24 mouse cellular contexts compared by ENCODE assay signal in genomic region chr14:30913404-30913803, GRCm38 (mm10). TPM values are rescaled to one million over a fixed set of nuclear protein-coding genes. Genes with fewer than 3 reads are reported as not detected.
DNase-seq lines count a peak whose midpoint lies in the region; ATAC-seq and TF ChIP-seq lines count a peak whose summit lies in the region.
"Had no signal": no experiment of that assay in that cellular context is flagged by ENCODE, and none has a peak within 500 bp of the region (broad histone marks: within the 10 kb centered on the region; RNA-seq: fewer than 3 reads in every experiment).

No protein-coding gene starts in this region.

- peak; percentile 21 for DNase-seq in forebrain, embryonic 14.5 days (ENCODE audit: low spot score)
- DNase-seq in liver, adult 2 months (ENCODE audit: extremely low read depth, low read depth, low spot score): no peak
- DNase-seq in liver, embryonic 11.5 days (ENCODE audit: low spot score): no peak
- no peak for DNase-seq in Patski (ENCODE audit: low read depth, low spot score)
- DNase-seq in kidney, postnatal 14 days: peak; percentile 69
- DNase-seq in hindbrain, embryonic 10.5 days (ENCODE audit: low spot score): no peak
- DNase-seq: B cell, adult 2 months; cerebellum, adult 11-12 months; liver, embryonic 13.5 days; spleen, adult 18-20 months had no signal

- no peak overlapping the region for H3K9ac ChIP-seq in forebrain, embryonic 14.5 days (ENCODE audit: low read length)
- no peak overlapping the region for H3K9ac ChIP-seq in forebrain, embryonic 16.5 days (replicated peaks; ENCODE audit: low read depth, low read length)
- H3K9ac ChIP-seq in liver, adult 2 months (ENCODE audit: low read depth, low read length): no peak overlapping the region
- no peak overlapping the region for H3K9ac ChIP-seq in liver, embryonic 11.5 days (ENCODE audit: low read depth, low read length)
- H3K9ac ChIP-seq: forebrain, embryonic 13.5 days; heart, embryonic 13.5 days; liver, embryonic 13.5 days; midbrain, embryonic 13.5 days had no signal

- ATAC-seq in forebrain, embryonic 14.5 days: no peak
- ATAC-seq in forebrain, embryonic 16.5 days: no peak
- no peak for ATAC-seq in liver, embryonic 11.5 days (replicated peaks; ENCODE audit: low FRiP score)
- peak; percentile 3 for ATAC-seq in Patski
- no peak for ATAC-seq in megakaryocyte, adult 5-6 weeks (ENCODE audit: poor library complexity, severe bottlenecking)
- ATAC-seq: forebrain, embryonic 13.5 days; hindbrain, postnatal 0 days; midbrain, embryonic 13.5 days had no signal

- TF ChIP-seq POLR2A in liver, adult 2 months (IDR thresholded peaks at IDR 0.05; ENCODE audit: extremely low read depth, insufficient read depth, low read length): no peak

- CTCF ChIA-PET in Patski (lab: Charles Lee): interaction anchor here (1.2 to 2.6 kb wide), 2 partner anchors 31 to 46 kb away, joined by 5 to 10 read pairs; no protein-coding TSS in a partner anchor

- WGBS in forebrain, embryonic 14.5 days: 75% methylated on average over 5 of the region's 5 CpGs
- 71% methylated on average over 5 of the region's 5 CpGs for WGBS in forebrain, embryonic 16.5 days
- WGBS in liver, adult 2 months: 57% methylated on average over 5 of the region's 5 CpGs
- 82% methylated on average over 5 of the region's 5 CpGs for WGBS in liver, embryonic 11.5 days
- WGBS in hindbrain, embryonic 10.5 days: 91% methylated on average over 5 of the region's 5 CpGs

- H3K27ac ChIP-seq in forebrain, embryonic 14.5 days (ENCODE audit: low read depth, low read length): no peak overlapping the region
- H3K27ac ChIP-seq in forebrain, embryonic 16.5 days (ENCODE audit: low read length): no peak overlapping the region
- peak overlapping the region; percentile 1; the same call in 1 of the 2 replicates for H3K27ac ChIP-seq in liver, adult 2 months (replicated peaks; ENCODE audit: insufficient read depth, low read depth, low read length)
- no peak overlapping the region for H3K27ac ChIP-seq in liver, embryonic 11.5 days (ENCODE audit: low read depth, low read length)
- no peak overlapping the region for H3K27ac ChIP-seq in hindbrain, embryonic 10.5 days
- H3K27ac ChIP-seq: embryonic facial prominence, embryonic 10.5 days; forebrain, embryonic 13.5 days; heart, embryonic 13.5 days; hindbrain, postnatal 0 days; kidney, postnatal 0 days; limb, embryonic 10.5 days; liver, embryonic 13.5 days; midbrain, embryonic 13.5 days had no signal

- TF ChIP-seq CTCF in liver, adult 2 months (IDR thresholded peaks at IDR 0.05; ENCODE audit: low read depth, low read length): no peak
- no peak for TF ChIP-seq CTCF in Patski (IDR thresholded peaks at IDR 0.05)

- no peaks in the 10 kb centered on the region for H3K36me3 ChIP-seq in forebrain, embryonic 14.5 days (ENCODE audit: control insufficient read depth, insufficient read depth, low read length)
- no peaks in the 10 kb centered on the region for H3K36me3 ChIP-seq in forebrain, embryonic 16.5 days (ENCODE audit: control insufficient read depth, insufficient read depth)
- peaks cover 81% of the 10 kb centered on the region for H3K36me3 ChIP-seq in liver, adult 2 months (ENCODE audit: control insufficient read depth, insufficient read depth, low read length)
- H3K36me3 ChIP-seq in liver, embryonic 11.5 days (ENCODE audit: control insufficient read depth, insufficient read depth, low read length): no peaks in the 10 kb centered on the region
- no peaks in the 10 kb centered on the region for H3K36me3 ChIP-seq in hindbrain, embryonic 10.5 days
- H3K36me3 ChIP-seq: embryonic facial prominence, embryonic 10.5 days; heart, embryonic 13.5 days; limb, embryonic 10.5 days; liver, embryonic 13.5 days; midbrain, embryonic 13.5 days had no signal

- POLR2A ChIA-PET in Patski (lab: Charles Lee): no interaction called here

- H3K9me3 ChIP-seq in forebrain, embryonic 14.5 days (replicated peaks; ENCODE audit: control insufficient read depth, low read length): no peaks in the 10 kb centered on the region
- no peaks in the 10 kb centered on the region for H3K9me3 ChIP-seq in forebrain, embryonic 16.5 days (ENCODE audit: control insufficient read depth, low read length)
- no peaks in the 10 kb centered on the region for H3K9me3 ChIP-seq in liver, embryonic 11.5 days (ENCODE audit: control insufficient read depth, low read length)
- no peaks in the 10 kb centered on the region for H3K9me3 ChIP-seq in hindbrain, embryonic 10.5 days
- H3K9me3 ChIP-seq: embryonic facial prominence, embryonic 10.5 days; forebrain, embryonic 13.5 days; heart, embryonic 13.5 days; limb, embryonic 10.5 days; liver, embryonic 13.5 days; midbrain, embryonic 13.5 days had no signal

- no peaks in the 10 kb centered on the region for H3K79me2 ChIP-seq in liver, adult 2 months (ENCODE audit: control insufficient read depth, insufficient read depth, low read length)

- no peak overlapping the region for H3K4me2 ChIP-seq in forebrain, embryonic 14.5 days (ENCODE audit: low read length)
- no peak overlapping the region for H3K4me2 ChIP-seq in forebrain, embryonic 16.5 days (ENCODE audit: low read length)
- H3K4me2 ChIP-seq in liver, embryonic 11.5 days: no peak overlapping the region
- H3K4me2 ChIP-seq: forebrain, embryonic 13.5 days; heart, embryonic 13.5 days; liver, embryonic 13.5 days; midbrain, embryonic 13.5 days had no signal

- H3K27me3 ChIP-seq in forebrain, embryonic 14.5 days (replicated peaks; ENCODE audit: control insufficient read depth, insufficient read depth, low read length): no peaks in the 10 kb centered on the region
- no peaks in the 10 kb centered on the region for H3K27me3 ChIP-seq in forebrain, embryonic 16.5 days (replicated peaks; ENCODE audit: control insufficient read depth, insufficient read depth, low read length)
- H3K27me3 ChIP-seq in liver, adult 2 months (ENCODE audit: control insufficient read depth, insufficient read depth, low read length): no peaks in the 10 kb centered on the region
- no peaks in the 10 kb centered on the region for H3K27me3 ChIP-seq in liver, embryonic 11.5 days (replicated peaks; ENCODE audit: control insufficient read depth, insufficient read depth, low read length)
- no peaks in the 10 kb centered on the region for H3K27me3 ChIP-seq in Patski
- no peaks in the 10 kb centered on the region for H3K27me3 ChIP-seq in hindbrain, embryonic 10.5 days (ENCODE audit: insufficient read depth, poor library complexity, severe bottlenecking)
- H3K27me3 ChIP-seq: forebrain, embryonic 13.5 days; heart, embryonic 13.5 days; liver, embryonic 13.5 days; midbrain, embryonic 13.5 days had no signal

- no peaks in the 10 kb centered on the region for H3K4me1 ChIP-seq in forebrain, embryonic 14.5 days (ENCODE audit: control insufficient read depth, insufficient read depth, low read length)
- no peaks in the 10 kb centered on the region for H3K4me1 ChIP-seq in forebrain, embryonic 16.5 days (replicated peaks; ENCODE audit: control insufficient read depth, insufficient read depth, low read length)
- peaks cover 18% of the 10 kb centered on the region; the same call in 1 of the 2 replicates for H3K4me1 ChIP-seq in liver, adult 2 months (ENCODE audit: control insufficient read depth, insufficient read depth, low read length)
- no peaks in the 10 kb centered on the region for H3K4me1 ChIP-seq in liver, embryonic 11.5 days (replicated peaks; ENCODE audit: control insufficient read depth, insufficient read depth, low read length)
- H3K4me1 ChIP-seq in hindbrain, embryonic 10.5 days (replicated peaks): no peaks in the 10 kb centered on the region
- H3K4me1 ChIP-seq: embryonic facial prominence, embryonic 10.5 days; heart, embryonic 13.5 days; limb, embryonic 10.5 days; midbrain, embryonic 13.5 days had no signal

- in situ Hi-C loops in Patski (cut with MboI; ENCODE audit: low pct_unique_long_range_greater_than_20kb): no loop called here

- H3K4me3 ChIP-seq in forebrain, embryonic 14.5 days (ENCODE audit: low read depth, low read length): no peak overlapping the region
- H3K4me3 ChIP-seq in forebrain, embryonic 16.5 days (replicated peaks; ENCODE audit: low read length): no peak overlapping the region
- no peak overlapping the region for H3K4me3 ChIP-seq in liver, adult 2 months (ENCODE audit: insufficient read depth, low read depth, low read length)
- H3K4me3 ChIP-seq in liver, embryonic 11.5 days (ENCODE audit: low read depth, low read length): no peak overlapping the region
- no peak overlapping the region for H3K4me3 ChIP-seq in hindbrain, embryonic 10.5 days
- H3K4me3 ChIP-seq: embryonic facial prominence, embryonic 10.5 days; forebrain, embryonic 13.5 days; heart, embryonic 13.5 days; limb, embryonic 10.5 days; liver, embryonic 13.5 days; midbrain, embryonic 13.5 days; myocyte had no signal

RNA-seq across cellular contexts. Expression of gene Itih3, which starts 10.2 kb away (rescaled TPM):
- 0.19 and 0.62 TPM in 2 replicates for polyA plus RNA-seq in forebrain, embryonic 14.5 days (2014; fragmentation: Nextera tagmentation; extraction: Ambion mirVana)
- 0.40 and 0.58 TPM in 2 replicates for polyA plus RNA-seq in forebrain, embryonic 16.5 days (2015; fragmentation: Nextera tagmentation; extraction: Ambion mirVana)
- 603 and 791 TPM in 2 replicates for total RNA-seq in liver, adult 2 months (2014; rRNA removed)
- polyA plus RNA-seq in liver, adult 2 months (2012; rRNA removed): 335 and 492 TPM in 2 replicates
- polyA plus RNA-seq in liver, embryonic 11.5 days (2014; fragmentation: Nextera tagmentation; extraction: Ambion mirVana): 57.8 and 64.8 TPM in 2 replicates
- polyA plus RNA-seq in Patski (2021): 0.42 TPM
- total RNA-seq in megakaryocyte, adult 5-6 weeks (2015): not detected in 2 replicates
- not detected in 2 replicates for total RNA-seq in megakaryocyte, adult 5-6 weeks (2017)
- polyA plus RNA-seq in hindbrain, embryonic 10.5 days (2016; fragmentation: Nextera tagmentation; extraction: Ambion mirVana): 0.37 and 0.49 TPM in 2 replicates
- total RNA-seq: neutrophil, adult 5-6 weeks had no signal
- polyA plus RNA-seq: embryonic facial prominence, embryonic 10.5 days; limb, embryonic 10.5 days had no signal

RNA-seq across cellular contexts. Expression of gene Itih4, which starts 27.1 kb away (rescaled TPM):
- not detected in 2 replicates for polyA plus RNA-seq in forebrain, embryonic 14.5 days (2014; fragmentation: Nextera tagmentation; extraction: Ambion mirVana)
- polyA plus RNA-seq in forebrain, embryonic 16.5 days (2015; fragmentation: Nextera tagmentation; extraction: Ambion mirVana): not detected in 2 replicates
- total RNA-seq in liver, adult 2 months (2014; rRNA removed): 1,004 and 1,280 TPM in 2 replicates
- 1,016 and 1,052 TPM in 2 replicates for polyA plus RNA-seq in liver, adult 2 months (2012; rRNA removed)
- 3.4 and 4.4 TPM in 2 replicates for polyA plus RNA-seq in liver, embryonic 11.5 days (2014; fragmentation: Nextera tagmentation; extraction: Ambion mirVana)
- 0.65 TPM for polyA plus RNA-seq in Patski (2021)
- total RNA-seq in megakaryocyte, adult 5-6 weeks (2015): not detected in 2 replicates
- total RNA-seq in megakaryocyte, adult 5-6 weeks (2017): not detected in 2 replicates
- polyA plus RNA-seq in hindbrain, embryonic 10.5 days (2016; fragmentation: Nextera tagmentation; extraction: Ambion mirVana): not detected in 2 replicates
- total RNA-seq: neutrophil, adult 5-6 weeks had no signal
- polyA plus RNA-seq: embryonic facial prominence, embryonic 10.5 days; forebrain, embryonic 13.5 days; hindbrain, postnatal 0 days; limb, embryonic 10.5 days; midbrain, embryonic 13.5 days had no signal

RNA-seq across cellular contexts. Expression of gene Itih1, which starts 29.7 kb away (rescaled TPM):
- polyA plus RNA-seq in forebrain, embryonic 14.5 days (2014; fragmentation: Nextera tagmentation; extraction: Ambion mirVana): not detected in 2 replicates
- polyA plus RNA-seq in forebrain, embryonic 16.5 days (2015; fragmentation: Nextera tagmentation; extraction: Ambion mirVana): not detected in 2 replicates
- total RNA-seq in liver, adult 2 months (2014; rRNA removed): 544 and 683 TPM in 2 replicates
- 457 and 504 TPM in 2 replicates for polyA plus RNA-seq in liver, adult 2 months (2012; rRNA removed)
- polyA plus RNA-seq in liver, embryonic 11.5 days (2014; fragmentation: Nextera tagmentation; extraction: Ambion mirVana): 16.3 and 17.4 TPM in 2 replicates
- 0.87 TPM for polyA plus RNA-seq in Patski (2021)
- not detected in 2 replicates for total RNA-seq in megakaryocyte, adult 5-6 weeks (2015)
- not detected in 2 replicates for total RNA-seq in megakaryocyte, adult 5-6 weeks (2017)
- polyA plus RNA-seq in hindbrain, embryonic 10.5 days (2016; fragmentation: Nextera tagmentation; extraction: Ambion mirVana): not detected in 2 replicates
- total RNA-seq: heart, postnatal 36 days; hindbrain, postnatal 0 days; neutrophil, adult 5-6 weeks had no signal
- polyA plus RNA-seq: embryonic facial prominence, embryonic 10.5 days; forebrain, embryonic 13.5 days; hindbrain, postnatal 0 days; limb, embryonic 10.5 days; midbrain, embryonic 13.5 days; stomach, embryonic 14.5 days; thymus, postnatal 0 days had no signal

RNA-seq across cellular contexts. Expression of gene Mustn1, which starts 34.4 kb away (rescaled TPM):
- polyA plus RNA-seq in forebrain, embryonic 14.5 days (2014; fragmentation: Nextera tagmentation; extraction: Ambion mirVana): 0.74 and 1.0 TPM in 2 replicates
- polyA plus RNA-seq in forebrain, embryonic 16.5 days (2015; fragmentation: Nextera tagmentation; extraction: Ambion mirVana): 0.46 and 0.90 TPM in 2 replicates
- 1.0 and 2.3 TPM in 2 replicates for total RNA-seq in liver, adult 2 months (2014; rRNA removed)
- polyA plus RNA-seq in liver, adult 2 months (2012; rRNA removed): 4.1 and 4.4 TPM in 2 replicates
- polyA plus RNA-seq in liver, embryonic 11.5 days (2014; fragmentation: Nextera tagmentation; extraction: Ambion mirVana): 0.25 and 0.45 TPM in 2 replicates
- polyA plus RNA-seq in Patski (2021): 0.46 TPM
- total RNA-seq in megakaryocyte, adult 5-6 weeks (2015): 0.91 and 1.8 TPM in 2 replicates
- 0.16 TPM in 1 of 2 replicates, not detected in the other for total RNA-seq in megakaryocyte, adult 5-6 weeks (2017)
- 0.29 and 0.39 TPM in 2 replicates for polyA plus RNA-seq in hindbrain, embryonic 10.5 days (2016; fragmentation: Nextera tagmentation; extraction: Ambion mirVana)

RNA-seq across cellular contexts. Expression of gene Nek4, which starts 37.8 kb away (rescaled TPM):
- polyA plus RNA-seq in forebrain, embryonic 14.5 days (2014; fragmentation: Nextera tagmentation; extraction: Ambion mirVana): 11.2 and 15.0 TPM in 2 replicates
- 19.6 and 20.4 TPM in 2 replicates for polyA plus RNA-seq in forebrain, embryonic 16.5 days (2015; fragmentation: Nextera tagmentation; extraction: Ambion mirVana)
- 6.7 and 7.5 TPM in 2 replicates for total RNA-seq in liver, adult 2 months (2014; rRNA removed)
- 2.9 and 3.1 TPM in 2 replicates for polyA plus RNA-seq in liver, adult 2 months (2012; rRNA removed)
- 13.2 and 14.3 TPM in 2 replicates for polyA plus RNA-seq in liver, embryonic 11.5 days (2014; fragmentation: Nextera tagmentation; extraction: Ambion mirVana)
- 17.9 TPM for polyA plus RNA-seq in Patski (2021)
- total RNA-seq in megakaryocyte, adult 5-6 weeks (2015): 4.3 and 4.9 TPM in 2 replicates
- total RNA-seq in megakaryocyte, adult 5-6 weeks (2017): 5.2 and 7.6 TPM in 2 replicates
- 18.6 and 21.0 TPM in 2 replicates for polyA plus RNA-seq in hindbrain, embryonic 10.5 days (2016; fragmentation: Nextera tagmentation; extraction: Ambion mirVana)

Comparison
In these comparisons a context has a peak if more than half of its experiments do, and no peak if none do; other contexts are left out.
1. RNA of gene Itih4, which starts 27.1 kb away (polyA plus RNA-seq): 1,016 to 1,052 TPM in liver, adult 2 months; 3.4 to 4.4 TPM in liver, embryonic 11.5 days, 0.65 TPM in Patski (single experiment), not detected in forebrain, embryonic 14.5 days, not detected in forebrain, embryonic 16.5 days and not detected in hindbrain, embryonic 10.5 days; every median in the first group is over 100 times any median in the second.
2. RNA of gene Itih1, which starts 29.7 kb away (polyA plus RNA-seq): 457 to 504 TPM in liver, adult 2 months; 16.3 to 17.4 TPM in liver, embryonic 11.5 days, 0.87 TPM in Patski (single experiment), not detected in forebrain, embryonic 16.5 days, not detected in forebrain, embryonic 14.5 days and not detected in hindbrain, embryonic 10.5 days; every median in the first group is over 10 times any median in the second.
3. DNase-seq: peak in forebrain, embryonic 14.5 days (single experiment) and kidney, postnatal 14 days (single experiment); none in liver, adult 2 months (single experiment), liver, embryonic 11.5 days (single experiment), Patski (single experiment) and hindbrain, embryonic 10.5 days (single experiment).
4. RNA of gene Itih3, which starts 10.2 kb away (polyA plus RNA-seq): 335 to 492 TPM in liver, adult 2 months and 57.8 to 64.8 TPM in liver, embryonic 11.5 days; 0.40 to 0.58 TPM in forebrain, embryonic 16.5 days, 0.42 TPM in Patski (single experiment), 0.37 to 0.49 TPM in hindbrain, embryonic 10.5 days and 0.19 to 0.62 TPM in forebrain, embryonic 14.5 days; every median in the first group is over 10 times any median in the second.